Mouse (Mus musculus): ENCODE data around the gene Kcnn4. TPM values are rescaled to one million over a fixed set of nuclear protein-coding genes. Genes with fewer than 3 reads are reported as not detected.
A peak's percentile ranks its signal among the peaks of the same experiment; 100 is the strongest.
"Not testable (repeated sequence)": the region's sequence is repeated elsewhere in the genome, so short reads cannot be mapped to it uniquely, and the experiment has no call there.

Gene Kcnn4
- total RNA-seq, 2 experiments from 2014 or later, result 0.70 to 0.81 TPM

GRCm38 (mm10) chr7:24387059-24387556, 17.0 kb downstream of the Kcnn4 start:
- DNase-seq (ENCODE audit: low spot score), result peak; percentile 29
- intact Hi-C loops (cut with DNase I), result loop anchor here (5.0 kb wide), 1 partner anchor 50 kb away; no protein-coding TSS in a partner anchor

- intact Hi-C loops (cut with DNase I), result loop anchor here (5.0 kb wide), 1 partner anchor 52 kb away; no protein-coding TSS in a partner anchor
- no peak for DNase-seq (ENCODE audit: low spot score)
These were observed 19.6 kb downstream of the Kcnn4 start for GRCm38 (mm10) chr7:24389516-24390187.

GRCm38 (mm10) chr7:24390512-24390911, 20.4 kb downstream of the Kcnn4 start:
- intact Hi-C loops (cut with DNase I), result no loop called here
- DNase-seq (ENCODE audit: low spot score), result no peak

GRCm38 (mm10) chr7:24391077-24391476, 21.0 kb downstream of the Kcnn4 start:
- intact Hi-C loops (cut with DNase I), result no loop called here
- DNase-seq (ENCODE audit: low spot score), result no peak

- intact Hi-C loops (cut with DNase I), result no loop called here
- DNase-seq (ENCODE audit: low spot score), result no peak
These were observed 21.6 kb downstream of the Kcnn4 start for GRCm38 (mm10) chr7:24391687-24392086.

- no peak for DNase-seq (ENCODE audit: low spot score)
- intact Hi-C loops (cut with DNase I), result no loop called here
These were observed 24.0 kb downstream of the Kcnn4 start for GRCm38 (mm10) chr7:24394054-24394453.

- no peak for DNase-seq (ENCODE audit: low spot score)
- intact Hi-C loops (cut with DNase I), result no loop called here
These were observed 24.6 kb downstream of the Kcnn4 start for GRCm38 (mm10) chr7:24394475-24395161.

- intact Hi-C loops (cut with DNase I), result no loop called here
- no peak for DNase-seq (ENCODE audit: low spot score)
These were observed 26.8 kb downstream of the Kcnn4 start for GRCm38 (mm10) chr7:24396832-24397231.

GRCm38 (mm10) chr7:24398364-24398913, 28.4 kb downstream of the Kcnn4 start:
- intact Hi-C loops (cut with DNase I), result no loop called here
- no peak for DNase-seq (ENCODE audit: low spot score)

- intact Hi-C loops (cut with DNase I), result no loop called here
- DNase-seq (ENCODE audit: low spot score), result peak; percentile 95
These were observed 29.4 kb downstream of the Kcnn4 start, which contains the start of gene Smg9 for GRCm38 (mm10) chr7:24399256-24400081. Gene Smg9 (plus strand): TSS chr7:24399619.

- DNase-seq (ENCODE audit: low spot score), result no peak
- intact Hi-C loops (cut with DNase I), result no loop called here
These were observed 30.0 kb downstream of the Kcnn4 start for GRCm38 (mm10) chr7:24400082-24400452.

- DNase-seq (ENCODE audit: low spot score); intact Hi-C loops (cut with DNase I): not testable (repeated sequence)
These were observed 30.4 kb downstream of the Kcnn4 start for GRCm38 (mm10) chr7:24400489-24400888.

- intact Hi-C loops (cut with DNase I), result no loop called here
These were observed 32.8 kb downstream of the Kcnn4 start for GRCm38 (mm10) chr7:24402851-24403250.

GRCm38 (mm10) chr7:24405649-24406048, 35.6 kb downstream of the Kcnn4 start:
- no peak for DNase-seq (ENCODE audit: low spot score)
- intact Hi-C loops (cut with DNase I), result loop anchor here (2.0 kb wide), 2 partner anchors 41 to 69 kb away; no protein-coding TSS in a partner anchor

More at GRCm38 (mm10) chr7:24402851-24403250, 32.8 kb downstream of the Kcnn4 start:
- no peak for DNase-seq (ENCODE audit: low spot score)

GRCm38 (mm10) chr7:24406528-24407344, 36.7 kb downstream of the Kcnn4 start:
- intact Hi-C loops (cut with DNase I), result loop anchor here (2.0 kb wide), 2 partner anchors 42 to 70 kb away; no protein-coding TSS in a partner anchor
- DNase-seq (ENCODE audit: low spot score), result no peak

GRCm38 (mm10) chr7:24408186-24408585, 38.1 kb downstream of the Kcnn4 start:
- intact Hi-C loops (cut with DNase I), result no loop called here

GRCm38 (mm10) chr7:24410123-24410522, 40.1 kb downstream of the Kcnn4 start:
- no peak for DNase-seq (ENCODE audit: low spot score)
- intact Hi-C loops (cut with DNase I), result no loop called here

More at GRCm38 (mm10) chr7:24408186-24408585, 38.1 kb downstream of the Kcnn4 start:
- no peak for DNase-seq (ENCODE audit: low spot score)

GRCm38 (mm10) chr7:24410831-24411230, 40.8 kb downstream of the Kcnn4 start:
- no peak for DNase-seq (ENCODE audit: low spot score)

GRCm38 (mm10) chr7:24413630-24414029, 43.6 kb downstream of the Kcnn4 start:
- no peak for DNase-seq (ENCODE audit: low spot score)
- intact Hi-C loops (cut with DNase I), result no loop called here

More at GRCm38 (mm10) chr7:24410831-24411230, 40.8 kb downstream of the Kcnn4 start:
- intact Hi-C loops (cut with DNase I), result no loop called here
